Comparison of ENCODE assay signal across 11 mouse cellular contexts in genomic region chr13:44086801-44087200, GRCm38 (mm10).
A peak's percentile ranks its signal among the peaks of the same experiment; 100 is the strongest.
DNase-seq lines count a peak whose midpoint lies in the region; ATAC-seq and TF ChIP-seq lines count a peak whose summit lies in the region.
"Had no signal": no experiment of that assay in that cellular context is flagged by ENCODE, and none has a peak within 500 bp of the region (broad histone marks: within the 10 kb centered on the region; RNA-seq: fewer than 3 reads in every experiment).

No protein-coding gene starts in this region.

- intact Hi-C loops in gastrocnemius, adult 2 months (cut with DNase I), result no loop called here

- DNase-seq in cerebellum, postnatal 14 days, result peak; percentile 34 to 57
- peak; percentile 32 for DNase-seq in layer of hippocampus, adult 9-11 months
- DNase-seq in layer of hippocampus, postnatal 14 days (ENCODE audit: low spot score in 2 of 2), result no peak
- DNase-seq in brain, adult 2 months (ENCODE audit: low read depth, low spot score), result peak; percentile 80
- peak; percentile 26 for DNase-seq in naive thymus-derived CD4-positive, alpha-beta T cell, adult 2 months (ENCODE audit: low read depth)
- no peak for DNase-seq in thymus, postnatal 10 days (ENCODE audit: low spot score in 2 of 2)
- DNase-seq in gastrocnemius, adult 2 months, result no peak
- DNase-seq: adrenal gland, postnatal 14 days; cerebellum, adult 9-11 months had no signal

- no peak overlapping the region for H3K27ac ChIP-seq in gastrocnemius, adult 2 months
- H3K27ac ChIP-seq: kidney, embryonic 15.5 days had no signal

- no peak for ATAC-seq in cerebellum, adult (ENCODE audit: insufficient number of reproducible peaks, low FRiP score, low TSS enrichment)

- H3K4me3 ChIP-seq in gastrocnemius, adult 2 months, result no peak overlapping the region
- H3K4me3 ChIP-seq: kidney, embryonic 15.5 days had no signal

- TF ChIP-seq CTCF in gastrocnemius, adult 2 months (IDR thresholded peaks at IDR 0.05), result no peak

Comparison
In these comparisons a context has a peak if more than half of its experiments do, and no peak if none do; other contexts are left out.
1. DNase-seq: peak in cerebellum, postnatal 14 days (2 of 2), layer of hippocampus, adult 9-11 months (single experiment), brain, adult 2 months (single experiment) and naive thymus-derived CD4-positive, alpha-beta T cell, adult 2 months (single experiment); none in layer of hippocampus, postnatal 14 days (0 of 2), thymus, postnatal 10 days (0 of 2) and gastrocnemius, adult 2 months (single experiment).